ENCODE assay signal across 15 mouse cellular contexts in the genomic region with DNA sequence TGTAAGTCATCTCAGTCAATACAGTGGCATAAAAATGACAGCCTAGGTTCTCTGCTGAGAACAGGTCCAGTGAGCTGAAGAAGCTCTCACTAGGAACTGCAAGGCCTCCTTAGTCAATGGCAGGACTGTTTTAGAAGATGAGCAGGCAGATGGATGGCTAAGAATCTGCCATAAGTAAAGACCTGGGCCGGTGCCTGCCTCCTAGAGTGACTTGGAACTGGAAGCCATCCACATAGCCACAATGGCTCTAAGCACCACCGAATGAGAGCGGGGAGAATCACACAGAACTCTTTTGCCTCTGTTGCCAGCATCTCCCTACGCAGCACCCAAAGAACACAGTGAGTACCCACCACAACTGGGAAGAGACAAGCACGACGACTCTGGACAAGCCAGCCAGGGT.
"Had no signal": no experiment of that assay in that cellular context is flagged by ENCODE, and none has a peak within 500 bp of the region (broad histone marks: within the 10 kb centered on the region; RNA-seq: fewer than 3 reads in every experiment).

No protein-coding gene starts in this region.

- H3K9ac ChIP-seq: liver, embryonic 15.5 days; midbrain, embryonic 15.5 days; neural tube, embryonic 12.5 days had no signal

- H3K27ac ChIP-seq: layer of hippocampus, adult 2 months; limb, embryonic 10.5 days; liver, embryonic 15.5 days; midbrain, embryonic 15.5 days; neural tube, embryonic 12.5 days had no signal

- H3K4me2 ChIP-seq: liver, embryonic 11.5 days; liver, embryonic 15.5 days; midbrain, embryonic 15.5 days; neural tube, embryonic 12.5 days had no signal

- H3K4me3 ChIP-seq: layer of hippocampus, adult 2 months; limb, embryonic 10.5 days; liver, embryonic 15.5 days; midbrain, embryonic 15.5 days; neural tube, embryonic 12.5 days had no signal

- ATAC-seq: lung, postnatal 0 days; midbrain, embryonic 15.5 days had no signal

- H3K27me3 ChIP-seq: neural tube, embryonic 12.5 days had no signal

- DNase-seq: kidney, adult 9 months; kidney, postnatal 10 days; kidney, postnatal 4 days; lung, adult 2 months; lung, postnatal 36 days; right cerebral cortex, postnatal 14 days; thymus, adult 18-20 months; thymus, postnatal 14 days had no signal

- H3K9me3 ChIP-seq: limb, embryonic 10.5 days; liver, embryonic 15.5 days; midbrain, embryonic 15.5 days; neural tube, embryonic 12.5 days had no signal

- H3K36me3 ChIP-seq: limb, embryonic 10.5 days; liver, embryonic 15.5 days; midbrain, embryonic 15.5 days; neural tube, embryonic 12.5 days had no signal
